ENCODE assay signal across 25 mouse cellular contexts in the genomic region with DNA sequence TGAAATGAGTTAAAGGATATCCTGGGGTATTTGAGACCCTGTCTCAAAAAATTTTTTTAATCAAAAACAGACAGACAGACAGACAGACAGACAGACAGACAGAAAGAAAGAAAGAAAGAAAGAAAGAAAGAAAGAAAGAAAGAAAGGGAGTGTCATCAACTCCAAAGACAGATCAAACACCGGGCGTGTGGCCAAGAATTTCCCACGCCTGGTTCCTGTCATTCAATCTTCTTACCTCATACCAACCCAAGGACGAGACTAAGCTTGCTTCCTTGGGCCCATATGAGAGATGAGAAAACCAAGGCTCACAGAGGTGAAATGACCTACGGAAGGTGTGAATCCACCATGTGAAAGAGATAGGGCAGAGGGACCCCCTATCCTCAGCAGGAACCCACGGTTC.
DNase-seq lines count a peak whose midpoint lies in the region; ATAC-seq lines count a peak whose summit lies in the region.
"Had no signal": no experiment of that assay in that cellular context is flagged by ENCODE, and none has a peak within 500 bp of the region (broad histone marks: within the 10 kb centered on the region; RNA-seq: fewer than 3 reads in every experiment).

No protein-coding gene starts in this region.

- no peaks in the 10 kb centered on the region; the same call in 1 of the 2 replicates for H3K27me3 ChIP-seq in embryonic facial prominence, embryonic 14.5 days (replicated peaks; ENCODE audit: control insufficient read depth, insufficient read depth, low read length)
- H3K27me3 ChIP-seq in embryonic facial prominence, embryonic 10.5 days (replicated peaks; ENCODE audit: low read depth, poor library complexity, severe bottlenecking) = peaks cover 73% of the 10 kb centered on the region
- no peaks in the 10 kb centered on the region for H3K27me3 ChIP-seq in midbrain, embryonic 11.5 days (ENCODE audit: control insufficient read depth, insufficient read depth, low read length)
- no peaks in the 10 kb centered on the region for H3K27me3 ChIP-seq in midbrain, embryonic 15.5 days (replicated peaks)
- H3K27me3 ChIP-seq: CH12.LX; embryonic facial prominence, embryonic 15.5 days; intestine, embryonic 15.5 days; Patski had no signal

- WGBS in embryonic facial prominence, embryonic 14.5 days = 65% methylated on average over 6 of the region's 6 CpGs
- WGBS in embryonic facial prominence, embryonic 10.5 days = 87% methylated on average over 6 of the region's 6 CpGs
- WGBS in midbrain, embryonic 11.5 days = 84% methylated on average over 6 of the region's 6 CpGs
- 81% methylated on average over 6 of the region's 6 CpGs for WGBS in midbrain, embryonic 15.5 days

- no peak overlapping the region for H3K9ac ChIP-seq in embryonic facial prominence, embryonic 14.5 days (ENCODE audit: low read depth, low read length)
- H3K9ac ChIP-seq in midbrain, embryonic 11.5 days (ENCODE audit: low read length) = no peak overlapping the region
- H3K9ac ChIP-seq in midbrain, embryonic 15.5 days = no peak overlapping the region
- H3K9ac ChIP-seq: embryonic facial prominence, embryonic 15.5 days; heart, embryonic 15.5 days; hindbrain, embryonic 14.5 days; intestine, embryonic 15.5 days had no signal

- H3K4me3 ChIP-seq in embryonic facial prominence, embryonic 14.5 days (ENCODE audit: low read depth, low read length) = no peak overlapping the region
- H3K4me3 ChIP-seq in embryonic facial prominence, embryonic 10.5 days = no peak overlapping the region
- H3K4me3 ChIP-seq in midbrain, embryonic 11.5 days (ENCODE audit: low read depth, low read length) = no peak overlapping the region
- no peak overlapping the region for H3K4me3 ChIP-seq in midbrain, embryonic 15.5 days
- H3K4me3 ChIP-seq: embryonic facial prominence, embryonic 15.5 days; erythroblast, embryonic 14.5 days; forebrain, embryonic 10.5 days; heart, adult 2 months; heart, embryonic 15.5 days; hindbrain, embryonic 10.5 days; intestine, embryonic 15.5 days had no signal

- H3K4me1 ChIP-seq in embryonic facial prominence, embryonic 14.5 days (ENCODE audit: control insufficient read depth, insufficient read depth, low read length) = peaks cover 11% of the 10 kb centered on the region; the same call in 1 of the 2 replicates
- peaks cover 48% of the 10 kb centered on the region for H3K4me1 ChIP-seq in embryonic facial prominence, embryonic 10.5 days
- peaks cover 9% of the 10 kb centered on the region for H3K4me1 ChIP-seq in midbrain, embryonic 11.5 days (ENCODE audit: control insufficient read depth, insufficient read depth, low read length)
- no peaks in the 10 kb centered on the region for H3K4me1 ChIP-seq in midbrain, embryonic 15.5 days

- no peaks in the 10 kb centered on the region for H3K9me3 ChIP-seq in embryonic facial prominence, embryonic 14.5 days (ENCODE audit: control insufficient read depth, low read length)
- no peaks in the 10 kb centered on the region for H3K9me3 ChIP-seq in embryonic facial prominence, embryonic 10.5 days
- H3K9me3 ChIP-seq in midbrain, embryonic 11.5 days (ENCODE audit: control insufficient read depth, low read length) = no peaks in the 10 kb centered on the region
- no peaks in the 10 kb centered on the region for H3K9me3 ChIP-seq in midbrain, embryonic 15.5 days
- H3K9me3 ChIP-seq: embryonic facial prominence, embryonic 15.5 days; forebrain, embryonic 10.5 days; heart, embryonic 15.5 days; hindbrain, embryonic 10.5 days; intestine, embryonic 15.5 days had no signal

- intact Hi-C loops in heart, postnatal 10 days (cut with DNase I) = no loop called here

- no peak for ATAC-seq in embryonic facial prominence, embryonic 14.5 days (ENCODE audit: low read depth)
- ATAC-seq in midbrain, embryonic 11.5 days (ENCODE audit: low FRiP score) = no peak
- no peak for ATAC-seq in midbrain, embryonic 15.5 days (replicated peaks)
- ATAC-seq: activated CD4-positive, CD25-positive, alpha-beta regulatory T cell, adult 4 months; forebrain, embryonic 14.5 days; intestine, embryonic 15.5 days; Patski had no signal

- peak; percentile 29 for DNase-seq in embryonic facial prominence, embryonic 14.5 days (ENCODE audit: low spot score)
- DNase-seq in embryonic facial prominence, embryonic 10.5 days (ENCODE audit: low spot score) = no peak
- peak; percentile 57 for DNase-seq in midbrain, embryonic 11.5 days (ENCODE audit: low spot score, missing footprints)
- peak; percentile 31 for DNase-seq in adrenal gland, adult 8-10 months
- peak; percentile 27 to 51 for DNase-seq in adrenal gland, postnatal 36 days
- no peak for DNase-seq in heart, postnatal 10 days
- no peak for DNase-seq in retina, embryonic 14.5 days (ENCODE audit: low spot score)
- DNase-seq: cerebellum, adult 18-20 months; cerebellum, adult 9-11 months; cerebellum, postnatal 36 days; gastrocnemius, postnatal 36 days; heart, adult 2 months had no signal

- H3K36me3 ChIP-seq in embryonic facial prominence, embryonic 14.5 days (ENCODE audit: control insufficient read depth, insufficient read depth, low read length) = no peaks in the 10 kb centered on the region
- H3K36me3 ChIP-seq in embryonic facial prominence, embryonic 10.5 days (replicated peaks) = no peaks in the 10 kb centered on the region
- H3K36me3 ChIP-seq in midbrain, embryonic 11.5 days (ENCODE audit: control insufficient read depth, insufficient read depth, low read length) = no peaks in the 10 kb centered on the region
- H3K36me3 ChIP-seq in midbrain, embryonic 15.5 days (replicated peaks) = no peaks in the 10 kb centered on the region
- H3K36me3 ChIP-seq: embryonic facial prominence, embryonic 15.5 days; forebrain, embryonic 10.5 days; heart, embryonic 15.5 days; hindbrain, embryonic 10.5 days; intestine, embryonic 15.5 days had no signal

- no peak overlapping the region for H3K27ac ChIP-seq in embryonic facial prominence, embryonic 14.5 days (replicated peaks; ENCODE audit: low read depth, low read length)
- no peak overlapping the region for H3K27ac ChIP-seq in embryonic facial prominence, embryonic 10.5 days (replicated peaks)
- no peak overlapping the region for H3K27ac ChIP-seq in midbrain, embryonic 11.5 days (ENCODE audit: low read depth, low read length)
- no peak overlapping the region for H3K27ac ChIP-seq in midbrain, embryonic 15.5 days
- H3K27ac ChIP-seq: embryonic facial prominence, embryonic 15.5 days; heart, adult 2 months; heart, embryonic 15.5 days; hindbrain, embryonic 14.5 days; intestine, embryonic 15.5 days had no signal

- no peak overlapping the region for H3K4me2 ChIP-seq in embryonic facial prominence, embryonic 14.5 days (ENCODE audit: low read depth, low read length)
- no peak overlapping the region for H3K4me2 ChIP-seq in midbrain, embryonic 11.5 days
- no peak overlapping the region for H3K4me2 ChIP-seq in midbrain, embryonic 15.5 days
- H3K4me2 ChIP-seq: embryonic facial prominence, embryonic 15.5 days; heart, embryonic 11.5 days; heart, embryonic 15.5 days; hindbrain, embryonic 14.5 days; intestine, embryonic 15.5 days had no signal

Comparison
In these comparisons a context has a peak if more than half of its experiments do, and no peak if none do; other contexts are left out.
1. DNase-seq: peak in embryonic facial prominence, embryonic 14.5 days (single experiment), midbrain, embryonic 11.5 days (single experiment), adrenal gland, adult 8-10 months (single experiment) and adrenal gland, postnatal 36 days (2 of 2); none in embryonic facial prominence, embryonic 10.5 days (single experiment), heart, postnatal 10 days (0 of 2) and retina, embryonic 14.5 days (single experiment).